Comparison of ENCODE assay signal across 18 mouse cellular contexts in genomic region chr15:62314449-62314848, GRCm38 (mm10).
DNase-seq lines count a peak whose midpoint lies in the region; TF ChIP-seq lines count a peak whose summit lies in the region.
"Had no signal": no experiment of that assay in that cellular context is flagged by ENCODE, and none has a peak within 500 bp of the region (broad histone marks: within the 10 kb centered on the region; RNA-seq: fewer than 3 reads in every experiment).

No protein-coding gene starts in this region.

- H3ac ChIP-seq in C2C12 (ENCODE audit: control insufficient read depth, insufficient read length, low read depth): no peak overlapping the region

- no peak for TF ChIP-seq CTCF in C2C12 (IDR thresholded peaks at IDR 0.05; ENCODE audit: control insufficient read depth, insufficient read depth, insufficient read length)

- H3K36me3 ChIP-seq in C2C12 (ENCODE audit: control insufficient read depth, insufficient read depth): no peaks in the 10 kb centered on the region
- H3K36me3 ChIP-seq: embryonic facial prominence, embryonic 12.5 days; forebrain, embryonic 12.5 days; G1E; heart, embryonic 12.5 days; hindbrain, embryonic 15.5 days had no signal

- H3K4me3 ChIP-seq in C2C12 (ENCODE audit: insufficient read depth, poor library complexity, severe bottlenecking): no peak overlapping the region
- H3K4me3 ChIP-seq: embryonic facial prominence, embryonic 12.5 days; forebrain, embryonic 12.5 days; heart, embryonic 12.5 days; hindbrain, embryonic 15.5 days had no signal

- no peaks in the 10 kb centered on the region for H3K79me2 ChIP-seq in C2C12 (ENCODE audit: control insufficient read depth, insufficient read depth)

- H3K27me3 ChIP-seq in C2C12 (ENCODE audit: control insufficient read depth, insufficient read depth, insufficient read length): no peaks in the 10 kb centered on the region
- H3K27me3 ChIP-seq: embryonic facial prominence, embryonic 12.5 days; forebrain, embryonic 12.5 days; heart, embryonic 12.5 days; hindbrain, embryonic 15.5 days had no signal

- H3K79me3 ChIP-seq in C2C12 (ENCODE audit: low read depth): no peaks in the 10 kb centered on the region

- peak; percentile 14 for DNase-seq in embryo, embryonic 10 days (ENCODE audit: low spot score)
- no peak for DNase-seq in embryo, embryonic 9.5 days (ENCODE audit: extremely low spot score)
- peak; percentile 50 for DNase-seq in heart, adult 11 months
- DNase-seq in heart, postnatal 4 days: no peak
- peak; percentile 23 for DNase-seq in mesoderm, embryonic 11.5 days (ENCODE audit: low read depth, low spot score)
- DNase-seq in lung, adult 18-20 months: no peak
- DNase-seq: adrenal gland, adult 8-10 months; adrenal gland, postnatal 36 days; cerebellum, adult 11 months; cerebellum, adult 8-10 months; cerebellum, postnatal 14 days; gastrocnemius, postnatal 14 days had no signal

TF ChIP-seq in C2C12, 6 proteins besides CTCF, POLR2A, EP300 and RAD21:
- no peak for TF ChIP-seq USF1 (IDR thresholded peaks at IDR 0.05; ENCODE audit: low read depth)
- TF ChIP-seq MAX (IDR thresholded peaks at IDR 0.05): peak; percentile 73
- TF ChIP-seq CEBPB (IDR thresholded peaks at IDR 0.05; ENCODE audit: low read depth): no peak
- TF ChIP-seq MYOD1 (IDR thresholded peaks at IDR 0.05; ENCODE audit: control insufficient read depth, insufficient read length, low read depth): peak; percentile 57
- no peak for TF ChIP-seq MYOG (IDR thresholded peaks at IDR 0.05; ENCODE audit: control insufficient read depth, extremely low read depth, insufficient read length)

Comparison
In these comparisons a context has a peak if more than half of its experiments do, and no peak if none do; other contexts are left out.
1. DNase-seq: peak in embryo, embryonic 10 days (single experiment), heart, adult 11 months (single experiment) and mesoderm, embryonic 11.5 days (single experiment); none in embryo, embryonic 9.5 days (single experiment), heart, postnatal 4 days (single experiment) and lung, adult 18-20 months (0 of 2).